ENCODE assay signal across 8 mouse cellular contexts in the genomic region with DNA sequence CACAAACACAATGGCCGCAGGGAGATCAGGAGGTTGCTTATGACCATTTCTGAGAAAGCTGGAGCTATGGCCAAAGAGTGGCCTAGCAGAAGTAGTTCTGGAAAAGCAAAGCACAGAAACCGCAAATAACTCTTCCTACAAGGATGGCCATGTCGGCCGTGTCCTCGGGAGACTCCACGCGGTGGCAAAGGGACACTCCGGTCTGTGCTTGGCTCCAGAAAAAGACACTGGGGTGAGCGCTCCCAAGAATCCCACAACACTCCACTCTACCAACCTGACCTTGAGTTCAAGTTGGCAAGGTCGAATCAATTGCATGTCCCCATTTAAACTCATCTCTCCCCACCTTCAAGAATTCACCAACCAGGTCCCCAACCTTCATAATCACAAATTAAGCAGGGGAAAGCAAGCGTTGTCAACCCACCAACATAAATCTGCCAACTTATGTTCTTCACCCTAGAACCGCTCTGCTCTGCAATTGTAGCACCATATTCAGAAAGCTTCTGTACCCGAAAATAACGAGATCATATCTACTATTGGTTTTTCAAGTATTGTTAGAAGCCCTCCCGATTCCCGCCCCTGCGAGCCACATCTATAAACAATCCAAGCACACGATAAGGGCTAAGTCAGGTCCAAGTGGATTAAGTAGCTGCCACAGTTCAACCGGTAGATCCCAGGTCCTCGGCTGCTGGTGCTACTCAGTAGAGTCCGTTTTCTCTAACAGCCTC. TPM values are rescaled to one million over a fixed set of nuclear protein-coding genes. Genes with fewer than 3 reads are reported as not detected.
DNase-seq lines count a peak whose midpoint lies in the region; ATAC-seq and TF ChIP-seq lines count a peak whose summit lies in the region.

No protein-coding gene starts in this region.

- H3K9ac ChIP-seq in heart, embryonic 16.5 days (ENCODE audit: low read length): peak overlapping the region; percentile 75
- peak overlapping the region; percentile 88 for H3K9ac ChIP-seq in liver, adult 2 months (ENCODE audit: low read depth, low read length)

- peak; percentile 48 for DNase-seq in cerebellum, adult 11-12 months
- DNase-seq in 416B (ENCODE audit: low read depth): peak; percentile 36
- DNase-seq in liver, adult 2 months (ENCODE audit: extremely low read depth, low read depth, low spot score): peak; percentile 34
- DNase-seq in skeletal muscle tissue, adult 2 months (ENCODE audit: low read depth, low spot score): peak; percentile 67
- DNase-seq in ovary, postnatal 36 days (ENCODE audit: low spot score): no peak

- H3K9me3 ChIP-seq in heart, embryonic 16.5 days (replicated peaks; ENCODE audit: control insufficient read depth, low read length): no peaks in the 10 kb centered on the region

- TF ChIP-seq CTCF in cortical plate, adult 2 months (IDR thresholded peaks at IDR 0.05; ENCODE audit: extremely low read depth, insufficient read depth, low read length): no peak
- TF ChIP-seq CTCF in liver, adult 2 months (IDR thresholded peaks at IDR 0.05; ENCODE audit: low read depth, low read length): peak; percentile 61

- TF ChIP-seq POLR2A in cortical plate, adult 2 months (IDR thresholded peaks at IDR 0.05; ENCODE audit: extremely low read depth, insufficient read depth, low read length): no peak
- no peak for TF ChIP-seq POLR2A in liver, adult 2 months (IDR thresholded peaks at IDR 0.05; ENCODE audit: extremely low read depth, insufficient read depth, low read length)

- ATAC-seq in cerebellum, adult (ENCODE audit: insufficient number of reproducible peaks, low FRiP score, low TSS enrichment): no peak
- ATAC-seq in heart, embryonic 16.5 days (replicated peaks; ENCODE audit: extremely low read depth, insufficient read depth, low FRiP score): no peak

- peak overlapping the region; percentile 91 for H3K4me3 ChIP-seq in cortical plate, adult 2 months (ENCODE audit: insufficient read depth, low read length)
- H3K4me3 ChIP-seq in heart, embryonic 16.5 days (ENCODE audit: low read length): peak overlapping the region; percentile 73
- peak overlapping the region; percentile 72 for H3K4me3 ChIP-seq in liver, adult 2 months (ENCODE audit: insufficient read depth, low read depth, low read length)

- H3K27ac ChIP-seq in cortical plate, adult 2 months (ENCODE audit: insufficient read depth, low read length): no peak overlapping the region
- H3K27ac ChIP-seq in heart, embryonic 16.5 days (ENCODE audit: low read length): peak overlapping the region; percentile 11; the same call in 1 of the 2 replicates
- no peak overlapping the region for H3K27ac ChIP-seq in liver, adult 2 months (replicated peaks; ENCODE audit: insufficient read depth, low read depth, low read length)

- H3K4me1 ChIP-seq in cortical plate, adult 2 months (ENCODE audit: control insufficient read depth, insufficient read depth, low read length): no peaks in the 10 kb centered on the region
- H3K4me1 ChIP-seq in heart, embryonic 16.5 days (ENCODE audit: control insufficient read depth, insufficient read depth, low read length): peaks cover 7% of the 10 kb centered on the region
- H3K4me1 ChIP-seq in liver, adult 2 months (ENCODE audit: control insufficient read depth, insufficient read depth, low read length): peaks cover 3% of the 10 kb centered on the region

- H3K79me2 ChIP-seq in liver, adult 2 months (ENCODE audit: control insufficient read depth, insufficient read depth, low read length): no peaks in the 10 kb centered on the region; the same call in 1 of the 2 replicates

- peak overlapping the region; percentile 97 for H3K4me2 ChIP-seq in heart, embryonic 16.5 days (ENCODE audit: low read depth, low read length)

- H3K36me3 ChIP-seq in heart, embryonic 16.5 days (ENCODE audit: control insufficient read depth, insufficient read depth): no peaks in the 10 kb centered on the region
- H3K36me3 ChIP-seq in liver, adult 2 months (ENCODE audit: control insufficient read depth, insufficient read depth, low read length): no peaks in the 10 kb centered on the region

- no peaks in the 10 kb centered on the region for H3K27me3 ChIP-seq in heart, embryonic 16.5 days (ENCODE audit: control insufficient read depth, insufficient read depth, low read length)
- H3K27me3 ChIP-seq in liver, adult 2 months (ENCODE audit: control insufficient read depth, insufficient read depth, low read length): no peaks in the 10 kb centered on the region

- WGBS in heart, embryonic 16.5 days: 9% methylated on average over 21 of the region's 21 CpGs
- WGBS in liver, adult 2 months: 8% methylated on average over 21 of the region's 21 CpGs

RNA-seq across cellular contexts. Expression of gene Frat2, which starts 1.4 kb away (rescaled TPM):
- polyA plus RNA-seq in cortical plate, adult 2 months (2012; rRNA removed): 5.8 and 6.2 TPM in 2 replicates
- 1.9 and 2.8 TPM in 2 replicates for polyA plus RNA-seq in heart, embryonic 16.5 days (2015; fragmentation: Nextera tagmentation; extraction: Ambion mirVana)
- total RNA-seq in liver, adult 2 months (2014; rRNA removed): 0.87 and 1.3 TPM in 2 replicates
- 2.2 and 2.4 TPM in 2 replicates for polyA plus RNA-seq in liver, adult 2 months (2012; rRNA removed)

RNA-seq across cellular contexts. Expression of gene Frat1, which starts 16.8 kb away (rescaled TPM):
- polyA plus RNA-seq in cortical plate, adult 2 months (2012; rRNA removed): 9.3 and 10.5 TPM in 2 replicates
- 2.4 and 2.7 TPM in 2 replicates for polyA plus RNA-seq in heart, embryonic 16.5 days (2015; fragmentation: Nextera tagmentation; extraction: Ambion mirVana)
- total RNA-seq in liver, adult 2 months (2014; rRNA removed): 1.9 and 3.3 TPM in 2 replicates
- 5.5 and 5.6 TPM in 2 replicates for polyA plus RNA-seq in liver, adult 2 months (2012; rRNA removed)

RNA-seq across cellular contexts. Expression of gene Arhgap19, which starts 44.7 kb away (rescaled TPM):
- polyA plus RNA-seq in cortical plate, adult 2 months (2012; rRNA removed): 2.7 and 3.0 TPM in 2 replicates
- 12.7 and 13.6 TPM in 2 replicates for polyA plus RNA-seq in heart, embryonic 16.5 days (2015; fragmentation: Nextera tagmentation; extraction: Ambion mirVana)
- total RNA-seq in liver, adult 2 months (2014; rRNA removed): 1.9 and 2.8 TPM in 2 replicates
- polyA plus RNA-seq in liver, adult 2 months (2012; rRNA removed): 0.72 and 1.2 TPM in 2 replicates

RNA-seq across cellular contexts. Expression of gene Rrp12, which starts 49.4 kb away (rescaled TPM):
- polyA plus RNA-seq in cortical plate, adult 2 months (2012; rRNA removed): 18.6 and 18.9 TPM in 2 replicates
- 9.4 and 10.0 TPM in 2 replicates for polyA plus RNA-seq in heart, embryonic 16.5 days (2015; fragmentation: Nextera tagmentation; extraction: Ambion mirVana)
- 1.4 and 1.8 TPM in 2 replicates for total RNA-seq in liver, adult 2 months (2014; rRNA removed)
- polyA plus RNA-seq in liver, adult 2 months (2012; rRNA removed): 2.4 and 4.1 TPM in 2 replicates
